Mouse (Mus musculus) ES-E14 (cell line): ENCODE results near the gene Tctex1d2. TPM values are rescaled to one million over a fixed set of nuclear protein-coding genes. Genes with fewer than 3 reads are reported as not detected.

Source experiments
- DNase-seq: peaks from one replicate; pipeline ENCODE4 v3.0.0-alpha.2; 2013; ENCODE audit warnings: low read depth, low spot score
- H3K27ac ChIP-seq: 2 replicates; pipeline ENCODE4 v1.5.1; 2012; ENCODE audit warnings: low read depth, mild to moderate bottlenecking, low read length, moderate library complexity, mixed read lengths; ENCODE audit not compliant: poor library complexity, insufficient read depth, severe bottlenecking
- H3K36me3 ChIP-seq: 2 replicates; pipeline ENCODE4 v1.6.1; 2012; ENCODE audit warnings: mild to moderate bottlenecking, low read length, moderate library complexity, mixed read lengths; ENCODE audit not compliant: control insufficient read depth, poor library complexity, insufficient read depth, severe bottlenecking
- H3K4me1 ChIP-seq, 2 experiments: fragments of 150-350 bp in 1 of 2; sonication (generic) in 1 of 2; 2 replicates each; pipeline ENCODE4 v1.6.1; 2012; ENCODE audit warnings: low read length in 2 of 2, mild to moderate bottlenecking in 1 of 2, mixed read lengths in 1 of 2; ENCODE audit not compliant: control insufficient read depth in 2 of 2, insufficient read depth in 2 of 2, poor library complexity in 1 of 2
- H3K4me3 ChIP-seq, 2 experiments: fragments of 150-350 bp in 1 of 2; sonication (generic) in 1 of 2; 2 replicates each; pipeline ENCODE4 v1.5.1; 2012; ENCODE audit warnings: low read length in 2 of 2, low read depth in 1 of 2, mild to moderate bottlenecking in 1 of 2, mixed read lengths in 1 of 2; ENCODE audit not compliant: insufficient read depth in 1 of 2, poor library complexity in 1 of 2, severe bottlenecking in 1 of 2
- H3K9ac ChIP-seq: 2 replicates; pipeline ENCODE4 v1.6.1; 2012; ENCODE audit warnings: low read depth, mild to moderate bottlenecking, low read length, mixed read lengths; ENCODE audit not compliant: poor library complexity, insufficient read depth, severe bottlenecking
- H3K9me3 ChIP-seq: fragments of 150-350 bp; sonication (generic); 2 replicates; pipeline ENCODE4 v1.6.1; 2012; ENCODE audit warnings: low read depth, mild to moderate bottlenecking, low read length; ENCODE audit not compliant: control insufficient read depth, insufficient read depth
- CHD2 ChIP-seq: IDR thresholded peaks from 2 replicates; pipeline ENCODE4 v1.6.1; 2014; ENCODE audit warnings: mild to moderate bottlenecking, low read depth, low read length, inconsistent platforms
- HCFC1 ChIP-seq: IDR thresholded peaks from 2 replicates; pipeline ENCODE4 v1.6.1; 2012; ENCODE audit warnings: low read length, inconsistent platforms, borderline replicate concordance; ENCODE audit not compliant: insufficient read depth
- MAFK ChIP-seq: IDR thresholded peaks from 2 replicates; pipeline ENCODE4 v1.6.1; 2014; ENCODE audit warnings: mild to moderate bottlenecking, low read depth, low read length, inconsistent platforms; ENCODE audit not compliant: insufficient read depth
- ZC3H11A ChIP-seq: IDR thresholded peaks from 2 replicates; pipeline ENCODE4 v1.6.1; 2012; ENCODE audit warnings: low read depth, mild to moderate bottlenecking, inconsistent platforms, low read length, borderline replicate concordance
- ZNF384 ChIP-seq: IDR thresholded peaks from 2 replicates; pipeline ENCODE4 v1.6.1; 2012; ENCODE audit warnings: low read depth, low read length, inconsistent platforms
- in situ Hi-C, 2 experiments: fragments of 600-800 bp; cut with MboI; formaldehyde crosslinking; loops; one replicate each; pipeline ENCODE4 v1.15.1; 2025; ENCODE audit warnings: low sequenced_read_pairs in 2 of 2, inconsistent platforms in 1 of 2; ENCODE audit not compliant: unreplicated experiment in 2 of 2
- total RNA-seq: library from RNA; depleted of rRNA; stranded (reverse); fragments of 300-350 nt; gene quantifications from 2 replicates; pipeline ENCODE4 v1.2.3, GENCODE M21; 2012

The Tctex1d2 gene
- total RNA-seq, 1 experiment, result 9.5 TPM

DNA sequence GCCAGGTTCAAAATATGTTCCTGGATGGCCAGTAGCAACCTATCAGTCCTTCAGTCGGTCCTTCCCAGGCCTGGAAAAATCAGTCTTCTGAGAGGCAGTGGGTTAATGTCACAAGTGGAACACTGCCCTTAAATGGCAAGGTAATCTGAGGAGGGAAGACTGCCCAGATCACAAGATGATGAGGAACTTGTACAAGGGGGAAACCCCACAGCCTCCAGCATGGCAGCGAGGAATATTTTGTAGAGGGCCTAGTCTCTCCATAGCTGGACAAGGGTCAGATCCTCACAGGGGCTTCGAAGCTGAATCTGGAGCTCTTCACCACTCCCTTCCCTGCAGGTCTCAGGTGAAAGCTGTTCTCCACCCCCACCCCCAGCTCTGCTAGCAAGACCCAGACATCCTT is 16.7 kb upstream of the Tctex1d2 start:
- H3K9ac ChIP-seq, result no peak overlapping the region
- H3K9me3 ChIP-seq, result no peaks in the 10 kb centered on the region
- no peak for DNase-seq
- H3K4me1 ChIP-seq, result no peaks in the 10 kb centered on the region
- TF ChIP-seq MAFK (no peak), ZC3H11A (no peak)
- in situ Hi-C loops, result no loop called here
- H3K27ac ChIP-seq, result no peak overlapping the region
- H3K36me3 ChIP-seq, result no peaks in the 10 kb centered on the region
- H3K4me3 ChIP-seq, result no peak overlapping the region

DNA sequence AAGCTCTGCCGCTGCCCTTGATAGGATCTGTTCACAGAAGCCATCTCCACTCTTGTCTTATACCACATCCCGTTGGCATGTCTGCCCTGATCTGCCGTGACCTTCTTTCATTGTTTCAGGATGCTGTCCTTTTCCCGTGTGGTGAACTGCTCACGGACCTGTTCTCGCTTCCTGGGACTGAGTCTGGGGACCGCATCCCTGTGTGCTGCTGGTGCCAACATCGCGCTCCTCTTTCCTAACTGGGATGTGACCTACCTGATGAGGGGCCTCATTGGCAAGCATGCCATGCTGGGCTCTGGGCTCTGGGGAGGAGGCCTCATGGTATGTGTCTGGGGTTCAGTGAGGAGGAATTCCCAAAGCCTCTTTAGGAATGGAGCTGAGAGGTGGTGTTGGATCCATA is 13.8 kb upstream of the Tctex1d2 start:
- Histone ChIP-seq H3K36me3 (no peaks in the 10 kb centered on the region), H3K4me1 (no peaks in the 10 kb centered on the region), H3K4me3 (no peak overlapping the region), H3K9ac (no peak overlapping the region), H3K9me3 (no peaks in the 10 kb centered on the region), H3K27ac (no peak overlapping the region)
- TF ChIP-seq MAFK (no peak), ZNF384 (no peak), HCFC1 (no peak), ZC3H11A (no peak), CHD2 (no peak)
- in situ Hi-C loops, result no loop called here
- no peak for DNase-seq

DNA sequence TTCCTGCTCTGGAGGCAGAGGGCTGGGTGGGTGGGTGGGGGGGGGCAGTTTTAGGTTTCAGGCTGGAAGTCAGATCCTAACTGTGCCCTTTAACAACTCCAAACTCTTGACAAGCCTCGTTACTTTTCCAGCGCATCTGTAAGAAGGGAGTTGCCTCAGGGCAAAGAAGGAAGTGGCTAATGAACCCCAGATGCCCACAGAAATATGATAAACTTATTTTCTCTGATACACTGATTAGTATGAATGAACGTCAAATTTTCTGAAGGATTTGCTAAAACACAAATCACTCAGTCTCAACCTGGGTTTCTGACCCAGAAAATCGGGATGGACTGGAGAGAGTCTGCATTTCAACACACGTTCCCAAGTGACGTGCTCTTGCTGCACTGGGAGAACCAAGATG is 12.8 kb upstream of the Tctex1d2 start:
- no peaks in the 10 kb centered on the region for H3K9me3 ChIP-seq
- H3K36me3 ChIP-seq, result no peaks in the 10 kb centered on the region
- TF ChIP-seq ZC3H11A (no peak), MAFK (no peak), ZNF384 (no peak), HCFC1 (no peak)
- in situ Hi-C loops, result no loop called here
- H3K9ac ChIP-seq, result no peak overlapping the region
- DNase-seq, result no peak
- H3K27ac ChIP-seq, result no peak overlapping the region
- H3K4me1 ChIP-seq, result no peaks in the 10 kb centered on the region
- H3K4me3 ChIP-seq, result no peak overlapping the region

DNA sequence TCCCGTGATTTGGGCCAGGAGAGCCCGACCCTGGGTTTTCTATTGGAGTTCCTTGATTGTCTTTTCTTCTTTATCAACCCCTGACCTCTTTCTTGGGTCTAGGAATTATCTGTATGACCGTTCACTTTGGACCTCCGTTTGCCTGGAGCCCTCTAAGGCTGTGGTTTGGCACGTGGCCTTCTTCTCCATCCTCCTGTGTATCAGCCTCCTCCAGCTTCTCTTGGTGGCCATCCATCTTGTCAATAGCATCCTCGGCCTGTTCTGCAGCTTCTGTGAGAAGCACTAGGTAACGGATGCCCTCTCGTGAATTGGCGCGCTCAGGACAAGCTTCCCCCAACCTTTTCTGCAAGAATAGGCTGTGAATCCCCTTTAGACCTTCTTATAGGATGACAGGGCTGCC is 11.8 kb upstream of the Tctex1d2 start:
- TF ChIP-seq ZNF384, result no peak
- DNase-seq, result no peak
- no peak overlapping the region for H3K9ac ChIP-seq
- in situ Hi-C loops, result no loop called here
- H3K36me3 ChIP-seq, result no peaks in the 10 kb centered on the region
- H3K27ac ChIP-seq, result no peak overlapping the region
- no peaks in the 10 kb centered on the region for H3K9me3 ChIP-seq
- H3K4me3 ChIP-seq, result no peak overlapping the region
- H3K4me1 ChIP-seq, result no peaks in the 10 kb centered on the region

DNA sequence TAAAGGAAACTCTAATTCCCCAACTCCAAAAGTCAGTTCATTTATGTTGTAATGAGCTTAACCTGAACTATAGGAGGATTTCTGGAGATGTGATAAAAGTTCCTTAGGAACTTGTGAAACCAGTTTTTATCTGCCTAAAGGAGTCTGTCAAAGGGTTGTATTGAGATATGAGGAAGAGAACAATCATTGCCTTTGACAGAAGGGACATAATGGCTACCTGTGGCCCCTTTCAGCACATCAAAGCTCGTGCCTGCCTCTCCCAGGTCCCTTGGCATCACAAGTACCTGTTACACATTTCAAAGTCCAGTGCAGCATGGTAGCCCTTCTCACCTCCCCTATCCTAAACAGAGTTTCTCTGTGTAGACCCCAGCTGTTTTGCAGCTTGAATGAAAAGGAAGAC is 2.0 kb upstream of the Tctex1d2 start:
- H3K9ac ChIP-seq, result no peak overlapping the region
- no peaks in the 10 kb centered on the region for H3K9me3 ChIP-seq
- no peaks in the 10 kb centered on the region; a peak in 1 of 4 replicates for H3K4me1 ChIP-seq
- DNase-seq, result no peak
- no peaks in the 10 kb centered on the region for H3K36me3 ChIP-seq
- H3K4me3 ChIP-seq, result no peak overlapping the region
- H3K27ac ChIP-seq, result no peak overlapping the region
- in situ Hi-C loops, result no loop called here
- no peak for TF ChIP-seq ZC3H11A
- no peak for TF ChIP-seq MAFK
- no peak for TF ChIP-seq HCFC1
- no peak for TF ChIP-seq CHD2
- TF ChIP-seq ZNF384, result no peak
